Mouse (Mus musculus) liver, adult 2 months (tissue): ENCODE measurements around the gene Dock2. TPM values are rescaled to one million over a fixed set of nuclear protein-coding genes. Genes with fewer than 3 reads are reported as not detected.

Experiments
- DNase-seq: peaks from one replicate; pipeline ENCODE4 v3.0.0-alpha.2; 2011; ENCODE audit warnings: low read depth, low spot score; ENCODE audit errors: extremely low read depth
- H3K27ac ChIP-seq: fragments of 200-500 bp; replicated peaks from 2 replicates; pipeline ENCODE4 v1.5.1; 2012; ENCODE audit warnings: low read depth, mild to moderate bottlenecking, control low read depth, inconsistent platforms, low read length; ENCODE audit not compliant: insufficient read depth
- H3K27me3 ChIP-seq: fragments of 200-500 bp; 2 replicates; pipeline ENCODE4 v1.6.1; 2012; ENCODE audit warnings: mild to moderate bottlenecking, moderate library complexity, low read length, inconsistent platforms; ENCODE audit not compliant: control insufficient read depth, insufficient read depth
- H3K36me3 ChIP-seq: fragments of 200-500 bp; 2 replicates; pipeline ENCODE4 v1.6.1; 2012; ENCODE audit warnings: low read length, inconsistent platforms; ENCODE audit not compliant: control insufficient read depth, insufficient read depth
- H3K4me1 ChIP-seq: fragments of 200-500 bp; 2 replicates; pipeline ENCODE4 v1.6.1; 2011; ENCODE audit warnings: low read length; ENCODE audit not compliant: control insufficient read depth, insufficient read depth
- H3K4me3 ChIP-seq: fragments of 200-500 bp; 2 replicates; pipeline ENCODE4 v1.5.1; 2011; ENCODE audit warnings: low read depth, mild to moderate bottlenecking, control low read depth, low read length, moderate library complexity; ENCODE audit not compliant: insufficient read depth
- H3K79me2 ChIP-seq: fragments of 200-500 bp; 2 replicates; pipeline ENCODE4 v1.6.1; 2012; ENCODE audit warnings: inconsistent platforms, mild to moderate bottlenecking, low read length, moderate library complexity; ENCODE audit not compliant: control insufficient read depth, insufficient read depth
- H3K9ac ChIP-seq: fragments of 200-500 bp; 2 replicates; pipeline ENCODE4 v1.6.1; 2012; ENCODE audit warnings: low read depth, mild to moderate bottlenecking, control low read depth, inconsistent platforms, low read length
- CTCF ChIP-seq: fragments of 200-500 bp; IDR thresholded peaks from 2 replicates; pipeline ENCODE4 v1.5.1; 2011; ENCODE audit warnings: low read depth, low read length, control low read depth
- POLR2A ChIP-seq: fragments of 200-500 bp; IDR thresholded peaks from 2 replicates; pipeline ENCODE4 v1.6.1; 2011; ENCODE audit warnings: low read length, control low read depth; ENCODE audit not compliant: insufficient read depth; ENCODE audit errors: extremely low read depth
- WGBS: fragments of 180-500 bp; shearing (Covaris S2); methylation state at CpG from one replicate; pipeline ENCODE4 v1.1.7; 2018; 5-methylcytosine and 5-hydroxymethylcytosine counted together
- polyA plus RNA-seq: library from polyadenylated mRNA; depleted of rRNA; stranded (reverse); fragments of >200 nt; gene quantifications from 2 replicates; pipeline ENCODE4 v1.2.3, GENCODE M21; 2012
- total RNA-seq: library from RNA; depleted of rRNA; stranded (reverse); fragments of >200 nt; gene quantifications from 2 replicates; pipeline ENCODE4 v1.2.3, GENCODE M21; 2014

Gene Dock2
- total and polyA plus RNA-seq, 2 experiments, result 0.95 to 4.0 TPM

- no peak overlapping the region for H3K4me3 ChIP-seq
- no peak overlapping the region for H3K9ac ChIP-seq
- no peaks in the 10 kb centered on the region for H3K36me3 ChIP-seq
- no peaks in the 10 kb centered on the region for H3K4me1 ChIP-seq
- H3K27ac ChIP-seq, result no peak overlapping the region
- H3K27me3 ChIP-seq, result no peaks in the 10 kb centered on the region
- H3K79me2 ChIP-seq, result no peaks in the 10 kb centered on the region
- WGBS, result 33% methylated on average over 1 of the region's 1 CpGs
- DNase-seq, result no peak
- TF ChIP-seq POLR2A, result no peak
- no peak for TF ChIP-seq CTCF
Observed at GRCm38 (mm10) chr11:34467056-34467455, 316.6 kb downstream of the Dock2 start.

- Histone ChIP-seq H3K27ac (no peak overlapping the region), H3K4me1 (no peaks in the 10 kb centered on the region)
- 92% methylated on average over 4 of the region's 4 CpGs for WGBS
Observed at GRCm38 (mm10) chr11:34449944-34450343, 333.7 kb downstream of the Dock2 start.

GRCm38 (mm10) chr11:34447891-34448290 is 335.8 kb downstream of the Dock2 start:
- H3K4me1 ChIP-seq, result no peaks in the 10 kb centered on the region
- H3K27ac ChIP-seq, result no peak overlapping the region
- no peak overlapping the region for H3K9ac ChIP-seq
- no peaks in the 10 kb centered on the region for H3K79me2 ChIP-seq
- H3K4me3 ChIP-seq, result no peak overlapping the region
- DNase-seq, result no peak
- H3K27me3 ChIP-seq, result no peaks in the 10 kb centered on the region
- H3K36me3 ChIP-seq, result no peaks in the 10 kb centered on the region
- WGBS, result 46% methylated on average over 4 of the region's 4 CpGs
- TF ChIP-seq POLR2A (no peak), CTCF (no peak)

More at GRCm38 (mm10) chr11:34449944-34450343, 333.7 kb downstream of the Dock2 start:
- DNase-seq, result no peak
- no peaks in the 10 kb centered on the region for H3K36me3 ChIP-seq
- no peaks in the 10 kb centered on the region for H3K79me2 ChIP-seq
- H3K9ac ChIP-seq, result no peak overlapping the region
- no peak overlapping the region for H3K4me3 ChIP-seq
- H3K27me3 ChIP-seq, result no peaks in the 10 kb centered on the region
- TF ChIP-seq CTCF (no peak), POLR2A (no peak)

- H3K4me1 ChIP-seq, result no peaks in the 10 kb centered on the region
- H3K4me3 ChIP-seq, result no peak overlapping the region
- H3K27me3 ChIP-seq, result no peaks in the 10 kb centered on the region
- H3K36me3 ChIP-seq, result no peaks in the 10 kb centered on the region
- no peak for DNase-seq
- H3K27ac ChIP-seq, result no peak overlapping the region
- WGBS, result 43% methylated on average over 2 of the region's 2 CpGs
- no peak for TF ChIP-seq POLR2A
- no peak for TF ChIP-seq CTCF
- H3K9ac ChIP-seq, result no peak overlapping the region
- no peaks in the 10 kb centered on the region for H3K79me2 ChIP-seq
Observed at GRCm38 (mm10) chr11:34438429-34438828, 345.3 kb downstream of the Dock2 start.

GRCm38 (mm10) chr11:34437446-34437845 is 346.2 kb downstream of the Dock2 start:
- no peak for DNase-seq
- Histone ChIP-seq H3K4me3 (no peak overlapping the region), H3K4me1 (no peaks in the 10 kb centered on the region), H3K79me2 (no peaks in the 10 kb centered on the region), H3K36me3 (no peaks in the 10 kb centered on the region), H3K27me3 (no peaks in the 10 kb centered on the region), H3K9ac (no peak overlapping the region), H3K27ac (no peak overlapping the region)
- WGBS, result 74% methylated on average over 1 of the region's 1 CpGs
- no peak for TF ChIP-seq POLR2A

GRCm38 (mm10) chr11:34431978-34432377 is 351.7 kb downstream of the Dock2 start:
- no peak for DNase-seq
- Histone ChIP-seq H3K36me3 (no peaks in the 10 kb centered on the region), H3K4me3 (no peak overlapping the region), H3K79me2 (no peaks in the 10 kb centered on the region), H3K27me3 (no peaks in the 10 kb centered on the region), H3K4me1 (no peaks in the 10 kb centered on the region), H3K27ac (no peak overlapping the region), H3K9ac (no peak overlapping the region)
- 69% methylated on average over 2 of the region's 2 CpGs for WGBS
- no peak for TF ChIP-seq POLR2A
